Mouse (Mus musculus) brain, embryonic 14.5 days (tissue): ENCODE results near the gene Gm21970. TPM values are rescaled to one million over a fixed set of nuclear protein-coding genes. Genes with fewer than 3 reads are reported as not detected.
"Not testable (repeated sequence)": the region's sequence is repeated elsewhere in the genome, so short reads cannot be mapped to it uniquely, and the experiment has no call there.

ENCODE experiments used
- DNase-seq: peaks from one replicate; pipeline ENCODE4 v3.0.0-alpha.2; 2011; ENCODE audit warnings: low read depth
- CTCF ChIP-seq: fragments of 200-500 bp; IDR thresholded peaks from 2 replicates; pipeline ENCODE4 v1.5.1; 2012; ENCODE audit warnings: inconsistent platforms, mild to moderate bottlenecking, moderate library complexity, borderline replicate concordance; ENCODE audit not compliant: insufficient read depth, insufficient read length; ENCODE audit errors: extremely low read depth
- POLR2A ChIP-seq: fragments of 200-500 bp; IDR thresholded peaks from 2 replicates; pipeline ENCODE4 v1.6.1; 2012; ENCODE audit warnings: mild to moderate bottlenecking, inconsistent platforms, borderline replicate concordance; ENCODE audit not compliant: poor library complexity, insufficient read depth, insufficient read length, severe bottlenecking; ENCODE audit errors: extremely low read depth
- polyA plus RNA-seq: library from polyadenylated mRNA; depleted of rRNA; stranded (reverse); fragments of >200 nt; gene quantifications from 2 replicates; pipeline ENCODE4 v1.2.3, GENCODE M21; 2012

The Gm21970 gene
- polyA plus RNA-seq, 1 experiment = 0.11 TPM

DNA sequence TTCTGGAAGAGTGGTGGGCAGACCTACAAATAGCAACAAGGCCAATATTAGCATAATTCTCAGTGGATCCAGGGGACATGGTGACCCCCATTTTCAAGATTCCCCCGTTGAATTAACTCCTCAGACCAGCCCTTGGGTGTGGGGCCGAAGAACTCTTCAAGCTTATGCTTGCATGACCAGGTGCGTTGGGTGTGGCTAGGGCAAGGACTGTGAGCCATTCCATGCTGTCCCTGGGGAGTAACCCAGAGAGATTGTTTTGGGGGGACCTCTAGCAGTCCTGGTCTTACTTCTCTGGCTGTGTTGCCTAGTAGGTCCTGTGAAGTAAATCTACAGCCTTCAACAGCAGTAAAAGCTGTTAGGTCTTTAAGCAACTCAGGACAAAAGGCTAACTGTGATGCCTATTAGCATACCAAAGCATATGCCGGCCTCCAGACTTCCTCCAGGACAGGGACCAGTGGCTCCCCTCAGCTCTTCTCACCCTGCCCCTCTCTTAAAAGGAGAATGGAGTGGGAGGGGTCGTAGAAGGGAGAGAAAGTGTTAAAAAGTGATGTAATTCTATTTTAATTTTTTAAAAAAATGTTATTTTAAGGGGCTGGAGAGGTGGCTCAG, 41.3 kb downstream of the Gm21970 start:
- TF ChIP-seq CTCF (no peak), POLR2A (no peak)
- no peak for DNase-seq

DNA sequence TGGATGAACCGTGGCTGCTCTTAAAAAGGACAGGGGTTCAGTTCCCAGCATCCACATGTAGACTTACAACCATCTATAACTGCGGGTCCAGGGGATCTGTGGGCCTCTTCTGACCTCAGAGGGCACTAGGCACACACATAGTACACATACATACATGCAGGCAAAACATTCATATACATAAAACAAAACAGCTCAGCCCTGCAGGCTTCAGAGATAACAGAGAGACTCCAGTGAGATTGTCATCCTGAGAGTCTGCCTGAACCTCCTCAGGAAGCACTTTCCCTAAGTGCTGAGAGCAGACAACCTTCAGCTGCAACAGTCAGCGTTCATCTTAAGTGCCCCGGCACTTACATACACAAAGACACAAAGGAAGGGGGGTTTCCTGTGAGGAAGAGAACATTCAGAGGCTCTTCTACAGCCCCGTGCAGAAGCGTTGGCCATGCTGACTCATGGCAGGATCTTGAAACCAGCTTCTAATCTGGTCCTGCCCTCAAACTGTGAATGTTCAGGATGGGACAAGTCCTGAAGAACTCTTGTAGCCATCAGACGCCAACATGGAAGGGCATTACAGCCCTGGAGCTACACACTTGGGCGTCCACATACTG, 41.9 kb downstream of the Gm21970 start:
- no peak for TF ChIP-seq CTCF
- TF ChIP-seq POLR2A = no peak
- no peak for DNase-seq

GRCm38 (mm10) chr16:91434119-91434518, 42.6 kb downstream of the Gm21970 start:
- no peak for DNase-seq
- TF ChIP-seq POLR2A = no peak
- TF ChIP-seq CTCF = no peak

DNA sequence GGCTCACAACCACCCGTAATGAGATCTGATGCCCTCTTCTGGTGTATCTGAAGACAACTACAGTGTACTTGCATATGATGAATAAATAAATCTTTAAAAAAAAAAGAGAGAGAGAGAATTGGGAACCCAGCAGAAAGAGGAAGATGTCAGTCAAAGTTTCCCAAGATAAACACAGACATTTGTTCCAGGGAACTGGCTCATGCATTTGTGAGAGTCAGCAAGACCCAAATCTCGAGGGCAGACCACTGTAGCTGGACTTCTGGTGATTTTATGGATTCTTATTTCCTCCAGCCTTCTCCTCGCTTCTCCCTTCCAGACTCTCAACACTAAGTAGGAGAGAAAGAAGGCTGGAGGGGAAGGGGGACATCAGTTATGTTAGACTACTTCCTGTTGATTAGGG, 46.6 kb downstream of the Gm21970 start:
- no peak for DNase-seq
- TF ChIP-seq CTCF (no peak), POLR2A (no peak)

GRCm38 (mm10) chr16:91438599-91438998, 47.1 kb downstream of the Gm21970 start:
- DNase-seq = not testable (repeated sequence)

- peak; percentile 36 for DNase-seq
Measured at GRCm38 (mm10) chr16:91441366-91441765, 49.8 kb downstream of the Gm21970 start.

GRCm38 (mm10) chr16:91441811-91442240, 50.3 kb downstream of the Gm21970 start:
- DNase-seq = no peak
- no peak for TF ChIP-seq POLR2A
- TF ChIP-seq CTCF = no peak

More at GRCm38 (mm10) chr16:91441366-91441765, 49.8 kb downstream of the Gm21970 start:
- TF ChIP-seq CTCF (no peak), POLR2A (no peak)

DNA sequence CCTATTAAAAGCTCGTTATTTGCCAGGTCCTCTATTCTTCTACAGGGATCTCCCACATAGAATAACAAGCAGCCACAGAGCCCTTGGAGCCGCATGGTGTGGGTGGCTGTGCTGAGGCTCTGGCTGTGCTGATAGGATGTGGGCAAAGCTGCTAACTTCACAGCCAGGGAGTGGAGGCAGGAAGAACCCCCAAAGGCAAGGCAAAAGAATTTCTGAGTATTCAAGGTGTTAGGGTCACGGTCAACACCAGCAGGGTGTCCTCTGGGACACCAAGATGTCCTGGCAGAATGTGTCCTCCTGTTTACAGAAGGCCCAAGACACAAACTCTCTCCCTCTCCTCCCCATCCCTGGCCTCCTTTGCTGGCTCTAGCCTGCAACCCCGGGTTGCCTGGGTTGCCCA, 50.9 kb downstream of the Gm21970 start:
- TF ChIP-seq CTCF (no peak), POLR2A (no peak)
- no peak for DNase-seq

DNA sequence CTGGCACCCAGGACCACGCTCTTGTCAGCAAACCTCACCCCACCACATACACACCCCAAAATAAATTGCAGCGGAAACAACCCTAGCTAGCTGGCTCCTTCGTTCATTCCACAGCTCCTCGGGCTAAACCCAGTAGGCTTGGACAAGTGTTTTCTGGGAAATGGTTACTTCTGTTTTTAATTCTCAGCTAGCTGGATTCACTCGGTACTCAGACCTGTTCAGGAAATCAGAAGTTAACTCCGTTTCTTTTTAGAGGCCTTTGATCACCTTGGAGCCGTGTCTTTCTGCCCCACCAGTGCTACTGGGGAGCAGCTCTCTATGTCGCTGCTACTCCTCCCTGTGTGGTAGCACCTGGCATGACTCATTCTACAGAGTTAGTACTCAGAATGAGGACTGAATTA, 51.7 kb downstream of the Gm21970 start:
- TF ChIP-seq POLR2A (no peak), CTCF (no peak)
- no peak for DNase-seq

DNA sequence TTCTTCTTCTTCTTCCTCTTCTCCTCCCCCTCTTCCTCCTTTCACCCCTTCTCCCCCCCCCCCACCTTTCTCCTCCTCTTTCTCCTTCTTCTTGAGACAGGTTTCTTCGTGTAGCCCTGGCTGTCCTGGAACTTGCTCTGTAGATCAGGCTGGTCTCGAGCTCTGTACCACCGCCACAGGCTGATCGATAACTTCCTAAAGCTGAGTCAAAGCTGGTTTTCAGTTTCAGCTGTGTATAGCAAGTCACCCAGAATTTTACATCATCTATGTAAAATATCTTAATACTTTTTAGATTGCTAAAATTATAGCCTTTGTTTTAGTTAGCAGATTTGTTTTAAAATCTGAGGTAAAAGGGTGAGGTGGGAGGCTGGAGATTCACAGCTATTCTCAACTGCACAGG, 53.3 kb downstream of the Gm21970 start:
- TF ChIP-seq POLR2A (no peak), CTCF (no peak)
- DNase-seq = no peak

GRCm38 (mm10) chr16:91445566-91445965, 54.0 kb downstream of the Gm21970 start:
- DNase-seq = no peak
- TF ChIP-seq CTCF (no peak), POLR2A (no peak)

DNA sequence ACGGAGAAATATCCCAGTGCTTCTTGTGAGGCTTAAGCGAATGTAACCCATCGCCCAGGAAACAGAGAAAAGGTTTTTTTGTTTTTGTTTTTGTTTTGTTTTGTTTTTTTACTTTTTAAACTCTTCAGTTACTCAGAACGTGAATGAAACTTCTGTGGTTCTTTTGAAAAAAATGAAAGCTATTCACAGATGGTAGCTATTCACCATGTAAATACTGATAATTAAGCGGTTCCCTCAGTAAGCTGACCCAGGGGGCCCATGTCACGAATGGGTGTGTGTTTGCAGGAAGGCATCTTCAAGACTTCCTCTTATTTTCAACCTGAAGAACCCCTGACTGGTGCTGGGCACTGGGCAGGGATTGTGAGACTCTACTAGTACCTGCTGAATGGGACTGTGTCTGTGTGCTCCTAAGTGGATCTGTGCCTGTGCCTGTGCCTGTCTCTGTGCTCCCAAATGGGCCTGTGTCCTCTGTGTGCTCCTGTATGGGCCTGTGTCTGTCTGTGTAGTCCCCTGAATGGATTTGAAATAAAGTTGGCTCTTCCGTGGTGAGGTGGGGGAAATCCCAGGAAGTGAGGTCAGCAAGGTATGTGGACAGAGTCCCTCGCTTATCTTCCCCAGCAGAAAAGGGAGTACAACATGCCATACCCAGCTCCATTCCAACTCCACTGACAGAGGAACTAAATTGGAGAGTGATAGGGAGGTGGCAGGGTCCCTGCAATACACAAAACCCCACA, 55.4 kb downstream of the Gm21970 start:
- no peak for TF ChIP-seq POLR2A
- TF ChIP-seq CTCF = no peak
- DNase-seq = no peak
